Mouse (Mus musculus) liver, embryonic 14.5 days (tissue): ENCODE data around the gene Nr5a2.

Experiments
- CTCF ChIP-seq: IDR thresholded peaks from 2 replicates; pipeline ENCODE4 v1.5.1; 2016; ENCODE audit warnings: antibody characterized with exemption, low read depth, control low read depth
- EP300 ChIP-seq: IDR thresholded peaks from 2 replicates; pipeline ENCODE4 v1.6.1; 2016; ENCODE audit warnings: antibody characterized with exemption, low read depth

GRCm38 (mm10) chr1:136939220-136939619 is 21.0 kb downstream of the Nr5a2 start:
- TF ChIP-seq EP300: no peak
- no peak for TF ChIP-seq CTCF
